ENCODE assay signal across 7 mouse cellular contexts in the genomic region with DNA sequence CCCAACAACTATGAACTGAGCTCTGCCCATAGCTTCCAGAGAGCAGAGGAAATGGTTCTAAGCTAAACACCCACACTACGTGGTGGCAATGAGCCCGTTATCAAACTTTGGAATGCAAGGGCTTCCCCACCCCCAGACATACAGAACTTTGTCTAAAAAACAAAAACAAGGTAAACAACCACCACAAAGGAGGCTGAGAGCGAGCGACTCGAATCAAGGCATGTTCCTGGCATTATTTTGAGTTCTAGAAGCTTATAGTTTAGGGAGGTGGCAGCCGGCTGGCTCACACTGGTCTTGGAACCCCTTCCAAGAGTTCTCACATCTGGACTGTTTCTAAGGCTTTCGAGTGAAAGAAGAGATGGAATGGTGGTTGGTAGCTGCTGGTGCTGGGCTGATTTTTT. TPM values are rescaled to one million over a fixed set of nuclear protein-coding genes. Genes with fewer than 3 reads are reported as not detected.
A peak's percentile ranks its signal among the peaks of the same experiment; 100 is the strongest.
DNase-seq lines count a peak whose midpoint lies in the region; ATAC-seq and TF ChIP-seq lines count a peak whose summit lies in the region.

No protein-coding gene starts in this region.

- 0 out of 2 replicates have a peak, but pooled peaks have one; percentile 21 for TF ChIP-seq POLR2A in lung, adult 2 months (IDR thresholded peaks at IDR 0.05; ENCODE audit: borderline replicate concordance, extremely low read depth, low read depth, low read length)

- DNase-seq in urinary bladder, postnatal 4 days (ENCODE audit: low spot score in 2 of 2), result peak; percentile 20 to 51
- DNase-seq in urinary bladder, postnatal 14 days (ENCODE audit: low spot score), result no peak
- DNase-seq in lung, adult 2 months, result no peak
- peak; percentile 44 for DNase-seq in splenic B cell, adult 2 months (ENCODE audit: low read depth, low spot score)
- no peak for DNase-seq in layer of hippocampus, postnatal 10 days (ENCODE audit: low spot score in 2 of 2)

- peak overlapping the region; percentile 90 for H3K9ac ChIP-seq in embryonic facial prominence, embryonic 15.5 days
- peak overlapping the region; percentile 99 for H3K9ac ChIP-seq in intestine, embryonic 15.5 days

- H3K4me1 ChIP-seq in embryonic facial prominence, embryonic 15.5 days, result peaks cover 54% of the 10 kb centered on the region
- peaks cover 49% of the 10 kb centered on the region for H3K4me1 ChIP-seq in intestine, embryonic 15.5 days (replicated peaks)
- H3K4me1 ChIP-seq in lung, adult 2 months (ENCODE audit: control insufficient read depth, insufficient read depth, low read length), result peaks cover 28% of the 10 kb centered on the region

- H3K27me3 ChIP-seq in embryonic facial prominence, embryonic 15.5 days, result no peaks in the 10 kb centered on the region
- no peaks in the 10 kb centered on the region for H3K27me3 ChIP-seq in intestine, embryonic 15.5 days (replicated peaks)
- no peaks in the 10 kb centered on the region for H3K27me3 ChIP-seq in splenic B cell, adult 2 months (ENCODE audit: control insufficient read depth, insufficient read depth, low read length, poor library complexity, severe bottlenecking)

- ATAC-seq in embryonic facial prominence, embryonic 15.5 days (ENCODE audit: insufficient number of reproducible peaks, low FRiP score, low TSS enrichment, low read depth), result no peak
- ATAC-seq in intestine, embryonic 15.5 days, result no peak

- WGBS in embryonic facial prominence, embryonic 15.5 days, result 2% methylated on average over 7 of the region's 7 CpGs
- WGBS in intestine, embryonic 15.5 days, result under 1% methylated on average over 7 of the region's 7 CpGs
- 1% methylated on average over 7 of the region's 7 CpGs for WGBS in lung, adult 2 months

- peak overlapping the region; percentile 78 for H3K4me3 ChIP-seq in embryonic facial prominence, embryonic 15.5 days (replicated peaks)
- peak overlapping the region; percentile 77 for H3K4me3 ChIP-seq in intestine, embryonic 15.5 days (replicated peaks)
- peak overlapping the region; percentile 82 for H3K4me3 ChIP-seq in lung, adult 2 months (replicated peaks; ENCODE audit: extremely low read depth, low read depth, low read length)

- peak overlapping the region; percentile 44 for H3K4me2 ChIP-seq in embryonic facial prominence, embryonic 15.5 days (replicated peaks)
- H3K4me2 ChIP-seq in intestine, embryonic 15.5 days (replicated peaks), result peak overlapping the region; percentile 53

- no peak for TF ChIP-seq CTCF in lung, adult 2 months (IDR thresholded peaks at IDR 0.05; ENCODE audit: insufficient read depth, low read length)

- H3K36me3 ChIP-seq in embryonic facial prominence, embryonic 15.5 days, result no peaks in the 10 kb centered on the region
- H3K36me3 ChIP-seq in intestine, embryonic 15.5 days, result no peaks in the 10 kb centered on the region
- peaks cover 17% of the 10 kb centered on the region for H3K36me3 ChIP-seq in splenic B cell, adult 2 months (ENCODE audit: control insufficient read depth, insufficient read depth, low read length, poor library complexity, severe bottlenecking)

- no peaks in the 10 kb centered on the region for H3K9me3 ChIP-seq in embryonic facial prominence, embryonic 15.5 days (replicated peaks)
- H3K9me3 ChIP-seq in intestine, embryonic 15.5 days, result no peaks in the 10 kb centered on the region

- H3K27ac ChIP-seq in embryonic facial prominence, embryonic 15.5 days (replicated peaks), result peak overlapping the region; percentile 91
- peak overlapping the region; percentile 97 for H3K27ac ChIP-seq in intestine, embryonic 15.5 days

RNA-seq across cellular contexts. Expression of a gene that starts 2.7 kb away (rescaled TPM):
- 22.8 and 23.1 TPM in 2 replicates for polyA plus RNA-seq in embryonic facial prominence, embryonic 15.5 days (2015; fragmentation: Nextera tagmentation; extraction: Ambion mirVana)
- 23.2 and 29.7 TPM in 2 replicates for polyA plus RNA-seq in intestine, embryonic 15.5 days (2015; fragmentation: Nextera tagmentation; extraction: Ambion mirVana)
- polyA plus RNA-seq in lung, adult 2 months (2012; rRNA removed), result 101 and 187 TPM in 2 replicates
- 10 to 100 TPM; 24.4 to 25.4 TPM for total RNA-seq in layer of hippocampus, postnatal 10 days (2021)

Comparison
In these comparisons a context has a peak if more than half of its experiments do, and no peak if none do; other contexts are left out.
1. DNase-seq: peak in urinary bladder, postnatal 4 days (2 of 2) and splenic B cell, adult 2 months (single experiment); none in urinary bladder, postnatal 14 days (single experiment), lung, adult 2 months (single experiment) and layer of hippocampus, postnatal 10 days (0 of 2).
2. Peak in every context shown above with its lines, with median percentiles within 50 percentile points of each other: H3K4me3 ChIP-seq.